Mouse (Mus musculus) limb, embryonic 15.5 days (tissue): Measurements from ENCODE around the gene Kcna2. TPM values are rescaled to one million over a fixed set of nuclear protein-coding genes. Genes with fewer than 3 reads are reported as not detected.

Source experiments
- ATAC-seq: fragments of 200-750 bp; cut with Nextera tagmentation; 2 replicates; pipeline ENCODE4 v1.8.0; 2017; ENCODE audit warnings: low read depth, moderate TSS enrichment; ENCODE audit not compliant: insufficient number of reproducible peaks, low FRiP score, low TSS enrichment
- H3K27ac ChIP-seq: fragments of 300-500 bp; sonication (generic); 2 replicates; pipeline ENCODE4 v1.5.1; 2015; ENCODE audit warnings: moderate library complexity, mild to moderate bottlenecking, inconsistent platforms
- H3K27me3 ChIP-seq: fragments of 300-500 bp; sonication (generic); 2 replicates; pipeline ENCODE4 v1.6.1; 2015; ENCODE audit warnings: inconsistent platforms
- H3K36me3 ChIP-seq: fragments of 300-500 bp; sonication (generic); 2 replicates; pipeline ENCODE4 v1.6.1; 2015; ENCODE audit warnings: inconsistent platforms
- H3K4me1 ChIP-seq: fragments of 300-500 bp; sonication (generic); 2 replicates; pipeline ENCODE4 v1.6.1; 2015; ENCODE audit warnings: inconsistent platforms
- H3K4me2 ChIP-seq: fragments of 300-500 bp; sonication (generic); 2 replicates; pipeline ENCODE4 v1.6.1; 2015; ENCODE audit warnings: mild to moderate bottlenecking, inconsistent platforms
- H3K4me3 ChIP-seq: fragments of 300-500 bp; sonication (generic); 2 replicates; pipeline ENCODE4 v1.5.1; 2015; ENCODE audit warnings: mild to moderate bottlenecking, inconsistent platforms
- H3K9ac ChIP-seq: fragments of 300-500 bp; sonication (generic); 2 replicates; pipeline ENCODE4 v1.6.1; 2015; ENCODE audit warnings: inconsistent platforms
- H3K9me3 ChIP-seq: fragments of 300-500 bp; sonication (generic); 2 replicates; pipeline ENCODE4 v1.6.1; 2016; ENCODE audit warnings: inconsistent platforms
- whole genome bisulfite sequencing: fragments of 180-500 bp; shearing (Covaris S2); methylation state at CpG from one replicate; pipeline ENCODE4 v1.1.7; 2015; 5-methylcytosine and 5-hydroxymethylcytosine counted together
- polyA plus RNA-seq: library from polyadenylated mRNA; unstranded; fragments of >200 nt; fragmentation: Nextera tagmentation; extraction: Ambion mirVana; gene quantifications from 2 replicates; pipeline ENCODE4 v1.2.1, GENCODE M21; 2015

The Kcna2 gene
- polyA plus RNA-seq, 1 experiment from 2014 or later = 0.22 TPM

DNA sequence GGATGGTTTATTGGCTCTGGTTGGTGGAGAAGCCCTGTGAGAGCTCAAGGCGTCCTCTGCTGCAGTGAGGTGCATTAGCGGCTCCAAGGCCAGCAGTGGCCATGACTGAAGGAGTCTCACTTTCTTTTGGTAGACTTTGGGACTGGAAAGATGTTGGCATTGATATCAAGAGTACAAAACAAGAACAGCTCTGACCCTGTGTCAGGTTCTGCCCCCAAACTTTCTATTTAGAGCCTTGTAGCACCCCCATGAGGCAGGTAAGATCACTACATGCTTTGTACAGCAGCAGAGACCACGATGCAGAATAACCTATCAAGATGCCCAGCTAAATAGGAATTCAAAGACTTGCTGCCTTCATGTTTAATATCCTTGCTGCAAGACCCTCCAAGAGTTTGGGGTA, 58.5 kb downstream of the Kcna2 start:
- no peak overlapping the region for H3K9ac ChIP-seq
- peaks cover 4% of the 10 kb centered on the region; the same call in 1 of the 2 replicates for H3K4me1 ChIP-seq
- no peaks in the 10 kb centered on the region for H3K36me3 ChIP-seq
- no peaks in the 10 kb centered on the region for H3K9me3 ChIP-seq
- WGBS = 62% methylated on average over 3 of the region's 3 CpGs
- H3K4me2 ChIP-seq = peak overlapping the region; percentile 39; the same call in 1 of the 2 replicates
- H3K27me3 ChIP-seq = peaks cover 18% of the 10 kb centered on the region; the same call in 1 of the 2 replicates
- H3K4me3 ChIP-seq = no peak overlapping the region
- ATAC-seq = no peak
- no peak overlapping the region for H3K27ac ChIP-seq

DNA sequence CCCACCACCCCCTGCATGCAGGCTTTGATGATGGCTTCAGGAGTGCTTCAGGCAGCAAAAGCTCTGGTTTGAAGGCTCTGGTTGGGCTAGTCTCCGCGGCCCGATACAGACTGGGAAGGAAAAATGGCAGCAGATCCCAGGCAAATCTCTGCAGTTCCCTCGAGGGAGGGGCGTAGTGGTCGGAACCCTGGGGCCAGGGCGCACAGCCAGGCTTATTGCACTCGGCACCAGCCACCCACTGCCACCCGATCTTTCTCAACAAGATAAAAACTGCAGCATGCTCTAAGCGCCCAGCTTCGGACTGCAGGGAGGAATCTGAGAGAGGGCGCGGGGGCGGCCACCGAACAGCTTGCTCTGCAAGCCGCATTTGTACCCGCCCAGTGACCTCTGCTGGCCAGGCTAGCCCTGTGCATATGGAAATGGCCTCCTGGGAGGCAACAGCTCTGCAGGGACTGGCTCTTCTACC, 58.9 kb downstream of the Kcna2 start:
- ATAC-seq = no peak
- no peaks in the 10 kb centered on the region for H3K36me3 ChIP-seq
- 1% methylated on average over 17 of the region's 17 CpGs for WGBS

DNA sequence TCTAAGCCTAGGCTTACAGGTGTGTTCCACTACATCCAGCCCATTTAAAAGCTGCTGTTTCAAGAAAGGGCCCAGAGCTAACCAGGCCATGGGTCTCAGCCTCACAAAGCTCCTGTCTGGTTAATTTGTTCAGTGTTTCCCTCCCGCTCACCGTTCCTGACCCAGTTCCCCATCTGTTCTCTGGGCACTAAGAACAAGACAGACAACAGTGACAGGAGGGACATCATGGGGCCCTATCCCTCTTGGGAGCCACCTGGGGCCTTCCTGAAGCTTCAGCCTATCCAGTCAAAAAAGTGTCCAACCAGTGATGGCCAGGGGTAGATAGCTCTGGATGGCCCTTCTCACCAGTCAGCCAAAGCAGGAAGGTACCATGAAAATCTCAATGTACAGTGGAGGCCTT, 61.8 kb downstream of the Kcna2 start:
- no peak overlapping the region for H3K4me3 ChIP-seq
- WGBS = 89% methylated on average over 2 of the region's 2 CpGs
- no peaks in the 10 kb centered on the region for H3K9me3 ChIP-seq
- peaks cover 4% of the 10 kb centered on the region; the same call in 1 of the 2 replicates for H3K4me1 ChIP-seq
- H3K4me2 ChIP-seq = no peak overlapping the region
- H3K9ac ChIP-seq = no peak overlapping the region
- ATAC-seq = no peak
- no peaks in the 10 kb centered on the region for H3K36me3 ChIP-seq
- peaks cover 18% of the 10 kb centered on the region; the same call in 1 of the 2 replicates for H3K27me3 ChIP-seq
- no peak overlapping the region for H3K27ac ChIP-seq

More for the DNA sequence above, 58.9 kb downstream of the Kcna2 start:
- Histone ChIP-seq H3K4me2 (peak overlapping the region; percentile 39), H3K4me1 (peaks cover 4% of the 10 kb centered on the region; the same call in 1 of the 2 replicates), H3K4me3 (peak overlapping the region; percentile 13), H3K9ac (no peak overlapping the region), H3K27me3 (peaks cover 18% of the 10 kb centered on the region; the same call in 1 of the 2 replicates), H3K27ac (no peak overlapping the region), H3K9me3 (no peaks in the 10 kb centered on the region)

Other genes starting within 250 kb of the Kcna2 start
- gene Kcna3, start 65.0 kb upstream of the Kcna2 start, polyA plus RNA-seq = 1.1 and 1.5 TPM in 2 replicates
- gene Kcna10, start 81.9 kb downstream of the Kcna2 start, polyA plus RNA-seq = 0.08 and 0.09 TPM in 2 replicates
- gene Cym, start 120.6 kb downstream of the Kcna2 start, polyA plus RNA-seq = 0.15 and 1.5 TPM in 2 replicates
- not detected in 2 replicates for gene A630076J17Rik, start 129.5 kb downstream of the Kcna2 start, polyA plus RNA-seq
- 0.06 and 0.07 TPM in 2 replicates for gene Prok1, start 138.6 kb downstream of the Kcna2 start, polyA plus RNA-seq
- 175 and 176 TPM in 2 replicates for gene Lamtor5, start 177.7 kb downstream of the Kcna2 start, polyA plus RNA-seq
- 6.7 and 7.1 TPM in 2 replicates for gene Slc16a4, start 190.1 kb downstream of the Kcna2 start, polyA plus RNA-seq
- gene Rbm15, start 232.5 kb downstream of the Kcna2 start, polyA plus RNA-seq = 11.6 and 12.8 TPM in 2 replicates